Mouse (Mus musculus): ENCODE measurements around the gene Lrp4. TPM values are rescaled to one million over a fixed set of nuclear protein-coding genes. Genes with fewer than 3 reads are reported as not detected.

The Lrp4 gene
- not detected for polyA plus RNA-seq (2017; shearing (Covaris generic))

GRCm38 (mm10) chr2:91457259-91457655 lies at the start of gene Lrp4:
Gene Lrp4, plus strand, starts transcription at chr2:91457511.

GRCm38 (mm10) chr2:91444286-91444892 lies 12.9 kb upstream of the Lrp4 start, which contains the start of gene 1110051M20Rik:
Gene 1110051M20Rik, minus strand, starts transcription at chr2:91444704.

GRCm38 (mm10) chr2:91526294-91527146 lies 69.2 kb downstream of the Lrp4 start, which contains the start of gene Ckap5:
Gene Ckap5, plus strand, starts transcription at chr2:91526762.

Other genes starting within 250 kb of the Lrp4 start
- 93.8 TPM for gene Ddb2, start 220.5 kb upstream of the Lrp4 start, polyA plus RNA-seq (2017; shearing (Covaris generic))
- 0.79 TPM for gene Pacsin3, start 201.6 kb upstream of the Lrp4 start, polyA plus RNA-seq (2017; shearing (Covaris generic))
- gene Arfgap2, start 192.5 kb upstream of the Lrp4 start, polyA plus RNA-seq (2017; shearing (Covaris generic)): 152 TPM
- 32.4 TPM for gene 1110051M20Rik, start 12.8 kb upstream of the Lrp4 start, polyA plus RNA-seq (2017; shearing (Covaris generic))
- 63.3 TPM for gene Ckap5, start 69.3 kb downstream of the Lrp4 start, polyA plus RNA-seq (2017; shearing (Covaris generic))
- not detected for gene F2, start 178.9 kb downstream of the Lrp4 start, polyA plus RNA-seq (2017; shearing (Covaris generic))
- 27.3 TPM for gene Zfp408, start 192.3 kb downstream of the Lrp4 start, polyA plus RNA-seq (2017; shearing (Covaris generic))
- 231 TPM for gene Arhgap1, start 192.3 kb downstream of the Lrp4 start, polyA plus RNA-seq (2017; shearing (Covaris generic))